Mouse (Mus musculus): ENCODE results near the gene Tnfrsf25.

Gene Tnfrsf25

GRCm38 (mm10) chr4:152092751-152093293 is 22.9 kb upstream of the Tnfrsf25 start:
- peak; percentile 82 for DNase-seq (ENCODE audit: low read depth)

- DNase-seq (ENCODE audit: low read depth) = no peak
Observed at GRCm38 (mm10) chr4:152094233-152094632, 21.5 kb upstream of the Tnfrsf25 start.

- peak; percentile 82 for DNase-seq (ENCODE audit: low read depth)
Observed at GRCm38 (mm10) chr4:152095937-152096910, 19.5 kb upstream of the Tnfrsf25 start.

- no peak for DNase-seq (ENCODE audit: low read depth)
Observed at GRCm38 (mm10) chr4:152096927-152097326, 18.8 kb upstream of the Tnfrsf25 start.

- DNase-seq (ENCODE audit: low read depth) = no peak
Observed at GRCm38 (mm10) chr4:152097911-152098799, 17.6 kb upstream of the Tnfrsf25 start.

GRCm38 (mm10) chr4:152100541-152100940 is 15.2 kb upstream of the Tnfrsf25 start:
- no peak for DNase-seq (ENCODE audit: low read depth)

GRCm38 (mm10) chr4:152101081-152101653 is 14.6 kb upstream of the Tnfrsf25 start:
- DNase-seq (ENCODE audit: low read depth) = no peak

- no peak for DNase-seq (ENCODE audit: low read depth)
Observed at GRCm38 (mm10) chr4:152101921-152102320, 13.8 kb upstream of the Tnfrsf25 start.

GRCm38 (mm10) chr4:152103025-152103424 is 12.7 kb upstream of the Tnfrsf25 start:
- DNase-seq (ENCODE audit: low read depth) = peak; percentile 68

GRCm38 (mm10) chr4:152106746-152107145 is 9.0 kb upstream of the Tnfrsf25 start:
- DNase-seq (ENCODE audit: low read depth) = no peak

- no peak for DNase-seq (ENCODE audit: low read depth)
Observed at GRCm38 (mm10) chr4:152107493-152107892, 8.2 kb upstream of the Tnfrsf25 start.

GRCm38 (mm10) chr4:152107971-152108509 is 7.7 kb upstream of the Tnfrsf25 start:
- no peak for DNase-seq (ENCODE audit: low read depth)

- DNase-seq (ENCODE audit: low read depth) = no peak
Observed at GRCm38 (mm10) chr4:152108673-152109072, 7.1 kb upstream of the Tnfrsf25 start.

- DNase-seq (ENCODE audit: low read depth) = no peak
Observed at GRCm38 (mm10) chr4:152109509-152109908, 6.2 kb upstream of the Tnfrsf25 start.

- DNase-seq (ENCODE audit: low read depth) = no peak
Observed at GRCm38 (mm10) chr4:152110689-152111088, 5.0 kb upstream of the Tnfrsf25 start.

GRCm38 (mm10) chr4:152112329-152112728 is 3.4 kb upstream of the Tnfrsf25 start:
- no peak for DNase-seq (ENCODE audit: low read depth)

- no peak for DNase-seq (ENCODE audit: low read depth)
Observed at GRCm38 (mm10) chr4:152114080-152114479, 1.7 kb upstream of the Tnfrsf25 start.

- DNase-seq (ENCODE audit: low read depth) = no peak
Observed at GRCm38 (mm10) chr4:152117538-152117937, 1.8 kb downstream of the Tnfrsf25 start.

GRCm38 (mm10) chr4:152119396-152120292 is 3.9 kb downstream of the Tnfrsf25 start:
- DNase-seq (ENCODE audit: low read depth) = no peak

Measured in c-Kit-positive CD71-positive TER-119-negative erythroid progenitor cells, embryonic 14.5 days (primary cell).